Mouse (Mus musculus) spleen, adult 2 months (tissue): ENCODE results near the gene Gm36176.

Experiments
- CTCF ChIP-seq: fragments of 200-500 bp; IDR thresholded peaks from 2 replicates; pipeline ENCODE4 v1.5.1; 2011; ENCODE audit warnings: mild to moderate bottlenecking, inconsistent platforms; ENCODE audit not compliant: insufficient read depth, insufficient read length, insufficient replicate concordance; ENCODE audit errors: extremely low read depth
- POLR2A ChIP-seq: fragments of 200-500 bp; IDR thresholded peaks from 2 replicates; pipeline ENCODE4 v1.6.1; 2011; ENCODE audit warnings: low read depth, low read length, inconsistent platforms

GRCm38 (mm10) chr10:77895562-77895961 lies 49.0 kb downstream of the Gm36176 start:
- no peak for TF ChIP-seq POLR2A
- TF ChIP-seq CTCF, result no peak
